Mouse (Mus musculus) liver, embryonic 15.5 days (tissue): ENCODE results near the gene Eml1. TPM values are rescaled to one million over a fixed set of nuclear protein-coding genes. Genes with fewer than 3 reads are reported as not detected.

Experiments used
- ATAC-seq: fragments of 200-750 bp; cut with Nextera tagmentation; 2 replicates; pipeline ENCODE4 v1.8.0; 2017; ENCODE audit warnings: moderate number of reproducible peaks, mild to moderate bottlenecking, moderate library complexity; ENCODE audit not compliant: insufficient read depth
- H3K27ac ChIP-seq: fragments of 300-500 bp; sonication (generic); replicated peaks from 2 replicates; pipeline ENCODE4 v1.5.1; 2015; ENCODE audit warnings: mild to moderate bottlenecking, inconsistent platforms
- H3K27me3 ChIP-seq: fragments of 300-500 bp; sonication (generic); 2 replicates; pipeline ENCODE4 v1.6.1; 2015; ENCODE audit warnings: mild to moderate bottlenecking, inconsistent platforms
- H3K36me3 ChIP-seq: fragments of 300-500 bp; sonication (generic); replicated peaks from 2 replicates; pipeline ENCODE4 v1.6.1; 2015; ENCODE audit warnings: moderate library complexity, mild to moderate bottlenecking, inconsistent platforms
- H3K4me1 ChIP-seq: fragments of 300-500 bp; sonication (generic); replicated peaks from 2 replicates; pipeline ENCODE4 v1.6.1; 2015; ENCODE audit warnings: inconsistent platforms
- H3K4me2 ChIP-seq: fragments of 300-500 bp; sonication (generic); 2 replicates; pipeline ENCODE4 v1.6.1; 2015; ENCODE audit warnings: moderate library complexity, mild to moderate bottlenecking, inconsistent platforms
- H3K4me3 ChIP-seq: fragments of 300-500 bp; sonication (generic); replicated peaks from 2 replicates; pipeline ENCODE4 v1.5.1; 2015; ENCODE audit warnings: mild to moderate bottlenecking, inconsistent platforms
- H3K9ac ChIP-seq: fragments of 300-500 bp; sonication (generic); 2 replicates; pipeline ENCODE4 v1.6.1; 2015; ENCODE audit warnings: moderate library complexity, mild to moderate bottlenecking, inconsistent platforms
- H3K9me3 ChIP-seq: fragments of 300-500 bp; sonication (generic); replicated peaks from 2 replicates; pipeline ENCODE4 v1.6.1; 2016; ENCODE audit warnings: inconsistent platforms
- WGBS: fragments of 180-500 bp; shearing (Covaris S2); methylation state at CpG from one replicate; pipeline ENCODE4 v1.1.7; 2015; ENCODE audit warnings: mixed read lengths; ENCODE audit not compliant: insufficient replicate concordance; 5-methylcytosine and 5-hydroxymethylcytosine counted together
- polyA plus RNA-seq: library from polyadenylated mRNA; unstranded; fragments of >200 nt; fragmentation: Nextera tagmentation; extraction: Ambion mirVana; gene quantifications from 2 replicates; pipeline ENCODE4 v1.2.1, GENCODE M21; 2015

The Eml1 gene
- 5.5 and 6.1 TPM in 2 replicates for polyA plus RNA-seq

GRCm38 (mm10) chr12:108370596-108371428, at the start of gene Eml1:
Gene Eml1 (plus strand): TSS chr12:108370957.
- no peaks in the 10 kb centered on the region for H3K9me3 ChIP-seq
- no peaks in the 10 kb centered on the region for H3K27me3 ChIP-seq
- no peaks in the 10 kb centered on the region for H3K36me3 ChIP-seq
- 41% methylated on average over 19 of the region's 19 CpGs for WGBS
- peak; percentile 51; the same call in 1 of the 2 replicates for ATAC-seq
- no peak within 1 kb of the TSS for H3K27ac ChIP-seq
- no peaks in the 10 kb centered on the region for H3K4me1 ChIP-seq
- H3K4me2 ChIP-seq: no peak within 1 kb of the TSS
- no peak within 1 kb of the TSS for H3K9ac ChIP-seq
- H3K4me3 ChIP-seq: no peak within 1 kb of the TSS

- no peak overlapping the region for H3K9ac ChIP-seq
- WGBS: 42% methylated on average over 5 of the region's 5 CpGs
- no peaks in the 10 kb centered on the region for H3K36me3 ChIP-seq
- H3K27ac ChIP-seq: no peak overlapping the region
- no peak overlapping the region for H3K4me3 ChIP-seq
- peaks cover 61% of the 10 kb centered on the region for H3K27me3 ChIP-seq
- no peak overlapping the region for H3K4me2 ChIP-seq
- ATAC-seq: no peak
- H3K9me3 ChIP-seq: no peaks in the 10 kb centered on the region
- peaks cover 4% of the 10 kb centered on the region; the same call in 1 of the 2 replicates for H3K4me1 ChIP-seq
Observed at GRCm38 (mm10) chr12:108326401-108326800, 44.4 kb upstream of the Eml1 start.

GRCm38 (mm10) chr12:108327889-108328491, 42.8 kb upstream of the Eml1 start:
- H3K4me1 ChIP-seq: peaks cover 4% of the 10 kb centered on the region; the same call in 1 of the 2 replicates
- H3K9ac ChIP-seq: no peak overlapping the region
- H3K4me2 ChIP-seq: peak overlapping the region; percentile 44
- H3K9me3 ChIP-seq: no peaks in the 10 kb centered on the region
- ATAC-seq: no peak
- no peak overlapping the region for H3K27ac ChIP-seq
- H3K27me3 ChIP-seq: peaks cover 71% of the 10 kb centered on the region
- no peaks in the 10 kb centered on the region for H3K36me3 ChIP-seq
- H3K4me3 ChIP-seq: no peak overlapping the region
- WGBS: 2% methylated on average over 66 of the region's 66 CpGs

GRCm38 (mm10) chr12:108333056-108333455, 37.7 kb upstream of the Eml1 start:
- peak; percentile 30; the same call in 1 of the 2 replicates for ATAC-seq
- Histone ChIP-seq H3K4me3 (peak overlapping the region; percentile 52), H3K27me3 (peaks cover 93% of the 10 kb centered on the region), H3K9me3 (no peaks in the 10 kb centered on the region), H3K27ac (no peak overlapping the region), H3K36me3 (no peaks in the 10 kb centered on the region), H3K4me1 (peaks cover 19% of the 10 kb centered on the region), H3K9ac (no peak overlapping the region), H3K4me2 (peak overlapping the region; percentile 79)
- under 1% methylated on average over 16 of the region's 16 CpGs for WGBS

- peaks cover 92% of the 10 kb centered on the region for H3K27me3 ChIP-seq
- no peak overlapping the region for H3K27ac ChIP-seq
- H3K4me3 ChIP-seq: peak overlapping the region; percentile 52
- under 1% methylated on average over 22 of the region's 22 CpGs for WGBS
- peaks cover 19% of the 10 kb centered on the region for H3K4me1 ChIP-seq
- no peak overlapping the region for H3K9ac ChIP-seq
- H3K4me2 ChIP-seq: peak overlapping the region; percentile 79
- ATAC-seq: peak; percentile 43
- no peaks in the 10 kb centered on the region for H3K9me3 ChIP-seq
- H3K36me3 ChIP-seq: no peaks in the 10 kb centered on the region
Observed at GRCm38 (mm10) chr12:108333481-108333882, 37.3 kb upstream of the Eml1 start.

GRCm38 (mm10) chr12:108333895-108334445, 36.8 kb upstream of the Eml1 start, which contains the start of gene Cyp46a1:
Gene Cyp46a1 (plus strand): TSS chr12:108334381.
- peak; percentile 80 for ATAC-seq
- Histone ChIP-seq H3K9me3 (no peaks in the 10 kb centered on the region), H3K4me3 (peak within 1 kb of the TSS; percentile 52), H3K4me2 (peak within 1 kb of the TSS; percentile 79), H3K9ac (no peak within 1 kb of the TSS), H3K27ac (no peak within 1 kb of the TSS), H3K4me1 (peaks cover 19% of the 10 kb centered on the region), H3K36me3 (no peaks in the 10 kb centered on the region), H3K27me3 (peaks cover 90% of the 10 kb centered on the region)
- WGBS: under 1% methylated on average over 52 of the region's 56 CpGs

- 2% methylated on average over 32 of the region's 32 CpGs for WGBS
- no peak for ATAC-seq
- Histone ChIP-seq H3K9ac (no peak overlapping the region), H3K36me3 (no peaks in the 10 kb centered on the region), H3K4me2 (peak overlapping the region; percentile 79), H3K27ac (no peak overlapping the region), H3K4me1 (peaks cover 19% of the 10 kb centered on the region), H3K4me3 (peak overlapping the region; percentile 52), H3K27me3 (peaks cover 85% of the 10 kb centered on the region), H3K9me3 (no peaks in the 10 kb centered on the region)
Observed at GRCm38 (mm10) chr12:108334529-108334928, 36.2 kb upstream of the Eml1 start.

- H3K9ac ChIP-seq: no peak overlapping the region
- WGBS: 14% methylated on average over 14 of the region's 14 CpGs
- H3K4me1 ChIP-seq: peaks cover 12% of the 10 kb centered on the region
- H3K4me2 ChIP-seq: no peak overlapping the region; the same call in 1 of the 2 replicates
- no peaks in the 10 kb centered on the region for H3K9me3 ChIP-seq
- no peak overlapping the region for H3K27ac ChIP-seq
- no peak overlapping the region for H3K4me3 ChIP-seq
- H3K36me3 ChIP-seq: no peaks in the 10 kb centered on the region
- ATAC-seq: no peak
- peaks cover 47% of the 10 kb centered on the region for H3K27me3 ChIP-seq
Observed at GRCm38 (mm10) chr12:108338572-108339190, 32.1 kb upstream of the Eml1 start.

GRCm38 (mm10) chr12:108348151-108348550, 22.6 kb upstream of the Eml1 start:
- H3K4me3 ChIP-seq: no peak overlapping the region
- H3K27ac ChIP-seq: no peak overlapping the region
- H3K4me1 ChIP-seq: no peaks in the 10 kb centered on the region
- ATAC-seq: no peak
- WGBS: 56% methylated on average over 8 of the region's 8 CpGs
- no peak overlapping the region for H3K4me2 ChIP-seq
- peaks cover 25% of the 10 kb centered on the region for H3K27me3 ChIP-seq
- H3K36me3 ChIP-seq: no peaks in the 10 kb centered on the region
- no peaks in the 10 kb centered on the region for H3K9me3 ChIP-seq
- H3K9ac ChIP-seq: no peak overlapping the region

GRCm38 (mm10) chr12:108349026-108349425, 21.7 kb upstream of the Eml1 start:
- ATAC-seq: no peak
- H3K27me3 ChIP-seq: peaks cover 34% of the 10 kb centered on the region
- no peak overlapping the region for H3K27ac ChIP-seq
- H3K9ac ChIP-seq: no peak overlapping the region
- no peaks in the 10 kb centered on the region for H3K36me3 ChIP-seq
- H3K4me3 ChIP-seq: no peak overlapping the region
- no peak overlapping the region for H3K4me2 ChIP-seq
- 54% methylated on average over 5 of the region's 5 CpGs for WGBS
- no peaks in the 10 kb centered on the region for H3K4me1 ChIP-seq
- H3K9me3 ChIP-seq: no peaks in the 10 kb centered on the region

- H3K27ac ChIP-seq: no peak overlapping the region
- H3K4me3 ChIP-seq: no peak overlapping the region
- no peak overlapping the region for H3K9ac ChIP-seq
- peaks cover 40% of the 10 kb centered on the region for H3K27me3 ChIP-seq
- H3K4me2 ChIP-seq: no peak overlapping the region
- H3K36me3 ChIP-seq: no peaks in the 10 kb centered on the region
- no peaks in the 10 kb centered on the region for H3K9me3 ChIP-seq
- ATAC-seq: no peak
- H3K4me1 ChIP-seq: no peaks in the 10 kb centered on the region
- WGBS: 68% methylated on average over 10 of the region's 10 CpGs
Observed at GRCm38 (mm10) chr12:108350931-108351330, 19.8 kb upstream of the Eml1 start.
